Mouse (Mus musculus) small intestine, adult 2 months (tissue): ENCODE measurements around the gene Pi16.

ENCODE experiments used
- CTCF ChIP-seq: fragments of 200-500 bp; IDR thresholded peaks from 2 replicates; pipeline ENCODE4 v1.5.1; 2012; ENCODE audit warnings: low read depth, mild to moderate bottlenecking, control low read depth, inconsistent platforms, low read length, moderate library complexity, mixed read lengths; ENCODE audit not compliant: insufficient replicate concordance, insufficient read length; ENCODE audit errors: extremely low read depth
- POLR2A ChIP-seq: fragments of 200-500 bp; IDR thresholded peaks from 2 replicates; pipeline ENCODE4 v1.6.1; 2012; ENCODE audit warnings: low read depth, mild to moderate bottlenecking, control low read depth, inconsistent platforms, low read length, moderate library complexity

- no peak for TF ChIP-seq CTCF
- TF ChIP-seq POLR2A = no peak
Measured at GRCm38 (mm10) chr17:29325831-29326230, 8.4 kb downstream of the Pi16 start.
